Mouse (Mus musculus): ENCODE results near the gene Zmynd15. TPM values are rescaled to one million over a fixed set of nuclear protein-coding genes. Genes with fewer than 3 reads are reported as not detected.

Zmynd15 gene
- polyA plus RNA-seq, 1 experiment from 2014 or later: 1.5 TPM

- H3K27me3 ChIP-seq (ENCODE audit: insufficient read depth, low read length): no peaks in the 10 kb centered on the region
- no peaks in the 10 kb centered on the region for H3K4me1 ChIP-seq (replicated peaks; ENCODE audit: insufficient read depth, low read length)
- no peak for DNase-seq (ENCODE audit: low spot score)
- no peaks in the 10 kb centered on the region for H3K36me3 ChIP-seq (ENCODE audit: insufficient read depth, low read length)
- H3K27ac ChIP-seq: no peak within 1 kb of the TSS
- ATAC-seq (replicated peaks; ENCODE audit: low FRiP score, low read depth): no peak
- 74% methylated on average over 7 of the region's 7 CpGs for WGBS
- H3K9ac ChIP-seq (ENCODE audit: low read depth, low read length): no peak within 1 kb of the TSS
- TF ChIP-seq CTCF (IDR thresholded peaks at IDR 0.05; ENCODE audit: low read depth): no peak
- no peak within 1 kb of the TSS for H3K4me2 ChIP-seq (ENCODE audit: low read length)
- H3K9me3 ChIP-seq (replicated peaks; ENCODE audit: low read length): no peaks in the 10 kb centered on the region
- no peak within 1 kb of the TSS for H3K4me3 ChIP-seq (replicated peaks; ENCODE audit: low read depth, low read length)
Observed at GRCm38 (mm10) chr11:70514288-70514687, 55.1 kb downstream of the Zmynd15 start, which contains the start of gene Vmo1. Gene Vmo1 (minus strand): TSS chr11:70514616.

Small RNAs within 50 kb of the gene (microRNA-seq; reads per million reads assigned to microRNA genes)
- gene Mir7115: not detected

Other genes with a start within 250 kb of the Zmynd15 start
- gene Slc16a11, start 246.7 kb upstream of the Zmynd15 start, polyA plus RNA-seq (2015; fragmentation: Nextera tagmentation; extraction: Ambion mirVana): 11.2 and 12.6 TPM in 2 replicates
- 20.6 and 21.4 TPM in 2 replicates for gene Slc16a13, start 238.4 kb upstream of the Zmynd15 start, polyA plus RNA-seq (2015; fragmentation: Nextera tagmentation; extraction: Ambion mirVana)
- gene Bcl6b, start 229.6 kb upstream of the Zmynd15 start, polyA plus RNA-seq (2015; fragmentation: Nextera tagmentation; extraction: Ambion mirVana): 22.0 TPM in 2 replicates
- 147 and 150 TPM in 2 replicates for gene 0610010K14Rik, start 221.5 kb upstream of the Zmynd15 start, polyA plus RNA-seq (2015; fragmentation: Nextera tagmentation; extraction: Ambion mirVana)
- gene Gm21988, start 219.6 kb upstream of the Zmynd15 start, polyA plus RNA-seq (2015; fragmentation: Nextera tagmentation; extraction: Ambion mirVana): 15.6 and 15.9 TPM in 2 replicates
- gene Rnasek, start 219.6 kb upstream of the Zmynd15 start, polyA plus RNA-seq (2015; fragmentation: Nextera tagmentation; extraction: Ambion mirVana): 455 and 492 TPM in 2 replicates
- 3.8 and 4.0 TPM in 2 replicates for gene Alox12, start 204.1 kb upstream of the Zmynd15 start, polyA plus RNA-seq (2015; fragmentation: Nextera tagmentation; extraction: Ambion mirVana)
- 0.10 and 0.16 TPM in 2 replicates for gene Alox12e, start 136.8 kb upstream of the Zmynd15 start, polyA plus RNA-seq (2015; fragmentation: Nextera tagmentation; extraction: Ambion mirVana)
- 2.3 and 2.4 TPM in 2 replicates for gene Alox15, start 107.4 kb upstream of the Zmynd15 start, polyA plus RNA-seq (2015; fragmentation: Nextera tagmentation; extraction: Ambion mirVana)
- gene Pelp1, start 49.4 kb upstream of the Zmynd15 start, polyA plus RNA-seq (2015; fragmentation: Nextera tagmentation; extraction: Ambion mirVana): 18.8 and 20.2 TPM in 2 replicates
- 12.0 and 13.5 TPM in 2 replicates for gene Arrb2, start 26.8 kb upstream of the Zmynd15 start, polyA plus RNA-seq (2015; fragmentation: Nextera tagmentation; extraction: Ambion mirVana)
- 33.5 and 38.3 TPM in 2 replicates for gene Med11, start 7.5 kb upstream of the Zmynd15 start, polyA plus RNA-seq (2015; fragmentation: Nextera tagmentation; extraction: Ambion mirVana)
- gene Cxcl16, start 551 bp downstream of the Zmynd15 start, polyA plus RNA-seq (2015; fragmentation: Nextera tagmentation; extraction: Ambion mirVana): 16.7 and 17.6 TPM in 2 replicates
- gene Tm4sf5, start 45.8 kb downstream of the Zmynd15 start, polyA plus RNA-seq (2015; fragmentation: Nextera tagmentation; extraction: Ambion mirVana): 0.84 and 1.5 TPM in 2 replicates
- 0.57 and 0.66 TPM in 2 replicates for gene Vmo1, start 55.2 kb downstream of the Zmynd15 start, polyA plus RNA-seq (2015; fragmentation: Nextera tagmentation; extraction: Ambion mirVana)
- gene Gltpd2, start 59.8 kb downstream of the Zmynd15 start, polyA plus RNA-seq (2015; fragmentation: Nextera tagmentation; extraction: Ambion mirVana): 0.56 and 0.87 TPM in 2 replicates
- 686 and 703 TPM in 2 replicates for gene Psmb6, start 65.9 kb downstream of the Zmynd15 start, polyA plus RNA-seq (2015; fragmentation: Nextera tagmentation; extraction: Ambion mirVana)
- gene Gm40193, start 73.5 kb downstream of the Zmynd15 start, polyA plus RNA-seq (2015; fragmentation: Nextera tagmentation; extraction: Ambion mirVana): not detected in 2 replicates
- 6.7 and 7.2 TPM in 2 replicates for gene Pld2, start 80.6 kb downstream of the Zmynd15 start, polyA plus RNA-seq (2015; fragmentation: Nextera tagmentation; extraction: Ambion mirVana)
- 11.5 and 12.1 TPM in 2 replicates for gene Mink1, start 103.4 kb downstream of the Zmynd15 start, polyA plus RNA-seq (2015; fragmentation: Nextera tagmentation; extraction: Ambion mirVana)
- not detected in 2 replicates for gene 4930544D05Rik, start 156.4 kb downstream of the Zmynd15 start, polyA plus RNA-seq (2015; fragmentation: Nextera tagmentation; extraction: Ambion mirVana)
- gene Chrne, start 159.8 kb downstream of the Zmynd15 start, polyA plus RNA-seq (2015; fragmentation: Nextera tagmentation; extraction: Ambion mirVana): 0.25 and 0.29 TPM in 2 replicates
- 0.16 and 0.19 TPM in 2 replicates for gene Gp1ba, start 179.7 kb downstream of the Zmynd15 start, polyA plus RNA-seq (2015; fragmentation: Nextera tagmentation; extraction: Ambion mirVana)
- 109 and 113 TPM in 2 replicates for gene Rnf167, start 187.8 kb downstream of the Zmynd15 start, polyA plus RNA-seq (2015; fragmentation: Nextera tagmentation; extraction: Ambion mirVana)
- 227 and 239 TPM in 2 replicates for gene Slc25a11, start 188.0 kb downstream of the Zmynd15 start, polyA plus RNA-seq (2015; fragmentation: Nextera tagmentation; extraction: Ambion mirVana)
- 1,513 and 1,569 TPM in 2 replicates for gene Pfn1, start 195.2 kb downstream of the Zmynd15 start, polyA plus RNA-seq (2015; fragmentation: Nextera tagmentation; extraction: Ambion mirVana)
- gene Eno3, start 197.8 kb downstream of the Zmynd15 start, polyA plus RNA-seq (2015; fragmentation: Nextera tagmentation; extraction: Ambion mirVana): 9.7 and 10.0 TPM in 2 replicates
- 91.5 and 102 TPM in 2 replicates for gene Spag7, start 210.0 kb downstream of the Zmynd15 start, polyA plus RNA-seq (2015; fragmentation: Nextera tagmentation; extraction: Ambion mirVana)
- gene Camta2, start 228.7 kb downstream of the Zmynd15 start, polyA plus RNA-seq (2015; fragmentation: Nextera tagmentation; extraction: Ambion mirVana): 9.2 and 9.4 TPM in 2 replicates
- gene Inca1, start 240.7 kb downstream of the Zmynd15 start, polyA plus RNA-seq (2015; fragmentation: Nextera tagmentation; extraction: Ambion mirVana): 2.3 and 3.0 TPM in 2 replicates
- gene Kif1c, start 241.1 kb downstream of the Zmynd15 start, polyA plus RNA-seq (2015; fragmentation: Nextera tagmentation; extraction: Ambion mirVana): 3.5 and 3.6 TPM in 2 replicates